In the genomic region with DNA sequence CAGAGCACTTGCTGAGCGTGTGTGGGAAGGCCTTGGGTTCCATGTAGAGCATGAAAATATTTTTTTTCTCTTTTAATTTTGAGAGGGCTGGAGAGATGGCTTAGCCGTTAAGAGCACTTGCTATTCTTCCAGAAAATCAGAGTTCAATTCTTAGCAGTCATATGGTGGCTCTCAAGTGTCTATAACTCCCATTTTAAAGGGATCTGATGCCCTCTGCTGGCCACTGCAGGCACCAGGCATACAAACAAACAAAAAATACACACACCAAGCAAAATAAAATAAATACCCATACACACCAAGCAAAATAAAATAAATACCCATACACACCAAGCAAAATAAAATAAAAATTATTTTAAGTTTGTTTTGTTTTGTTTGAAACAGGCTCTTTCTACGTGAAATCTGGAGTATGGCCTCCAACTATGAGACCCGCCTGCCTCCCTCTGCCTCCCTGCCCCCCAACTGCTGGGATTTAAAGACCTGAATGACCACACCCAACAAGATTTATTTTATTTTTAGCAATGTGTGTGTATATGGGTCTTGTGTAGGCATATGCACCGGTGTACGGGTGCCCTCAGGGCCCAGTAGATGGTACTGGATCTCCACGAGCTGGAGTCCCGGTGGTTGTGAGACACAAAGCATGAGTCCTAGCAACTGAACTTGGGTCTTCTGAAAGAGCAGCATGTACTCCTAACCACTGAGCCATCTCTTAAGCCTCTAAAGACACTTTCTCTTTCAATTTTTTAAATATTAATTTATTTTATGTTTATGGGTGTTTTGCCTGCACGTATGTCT, we compare ENCODE assay signal across 10 mouse cellular contexts. TPM values are rescaled to one million over a fixed set of nuclear protein-coding genes. Genes with fewer than 3 reads are reported as not detected.
DNase-seq lines count a peak whose midpoint lies in the region; ATAC-seq and TF ChIP-seq lines count a peak whose summit lies in the region.
"Had no signal": no experiment of that assay in that cellular context is flagged by ENCODE, and none has a peak within 500 bp of the region (broad histone marks: within the 10 kb centered on the region; RNA-seq: fewer than 3 reads in every experiment).

No protein-coding gene starts in this region.

- TF ChIP-seq POLR2A in bone marrow, adult 2 months (IDR thresholded peaks at IDR 0.05; ENCODE audit: borderline replicate concordance, control insufficient read depth, low read depth, low read length): no peak

- H3K27me3 ChIP-seq in forebrain, embryonic 16.5 days (replicated peaks; ENCODE audit: control insufficient read depth, insufficient read depth, low read length): no peaks in the 10 kb centered on the region
- peaks cover 20% of the 10 kb centered on the region for H3K27me3 ChIP-seq in forebrain, embryonic 10.5 days (ENCODE audit: poor library complexity, severe bottlenecking)
- no peaks in the 10 kb centered on the region for H3K27me3 ChIP-seq in midbrain, embryonic 11.5 days (ENCODE audit: control insufficient read depth, insufficient read depth, low read length)
- H3K27me3 ChIP-seq in midbrain, embryonic 16.5 days (ENCODE audit: control insufficient read depth, insufficient read depth, low read depth, low read length): no peaks in the 10 kb centered on the region
- H3K27me3 ChIP-seq in stomach, postnatal 0 days (ENCODE audit: control insufficient read depth, insufficient read depth, low read length): no peaks in the 10 kb centered on the region

- no peak overlapping the region for H3K4me2 ChIP-seq in forebrain, embryonic 16.5 days (ENCODE audit: low read length)
- H3K4me2 ChIP-seq in midbrain, embryonic 11.5 days: no peak overlapping the region
- no peak overlapping the region for H3K4me2 ChIP-seq in midbrain, embryonic 16.5 days (ENCODE audit: low read length)
- H3K4me2 ChIP-seq in stomach, postnatal 0 days (replicated peaks; ENCODE audit: low read depth): no peak overlapping the region

- no peak overlapping the region for H3K27ac ChIP-seq in forebrain, embryonic 16.5 days (ENCODE audit: low read length)
- H3K27ac ChIP-seq in forebrain, embryonic 10.5 days: no peak overlapping the region
- no peak overlapping the region for H3K27ac ChIP-seq in midbrain, embryonic 11.5 days (ENCODE audit: low read depth, low read length)
- H3K27ac ChIP-seq in midbrain, embryonic 16.5 days (ENCODE audit: low read length): no peak overlapping the region
- H3K27ac ChIP-seq in bone marrow, adult 2 months (ENCODE audit: control insufficient read depth, insufficient read depth, low read depth, low read length, poor library complexity): no peak overlapping the region
- no peak overlapping the region for H3K27ac ChIP-seq in stomach, postnatal 0 days (replicated peaks)

- no peaks in the 10 kb centered on the region for H3K4me1 ChIP-seq in forebrain, embryonic 16.5 days (replicated peaks; ENCODE audit: control insufficient read depth, insufficient read depth, low read length)
- peaks cover 33% of the 10 kb centered on the region for H3K4me1 ChIP-seq in forebrain, embryonic 10.5 days
- H3K4me1 ChIP-seq in midbrain, embryonic 11.5 days (ENCODE audit: control insufficient read depth, insufficient read depth, low read length): no peaks in the 10 kb centered on the region
- H3K4me1 ChIP-seq in midbrain, embryonic 16.5 days (ENCODE audit: control insufficient read depth, insufficient read depth, low read length): no peaks in the 10 kb centered on the region
- H3K4me1 ChIP-seq in bone marrow, adult 2 months (ENCODE audit: control insufficient read depth, insufficient read depth, low read length): no peaks in the 10 kb centered on the region; the same call in 1 of the 2 replicates
- no peaks in the 10 kb centered on the region for H3K4me1 ChIP-seq in stomach, postnatal 0 days (replicated peaks; ENCODE audit: control insufficient read depth, insufficient read depth)

- peak; percentile 63 for TF ChIP-seq CTCF in bone marrow, adult 2 months (IDR thresholded peaks at IDR 0.05; ENCODE audit: control insufficient read depth, insufficient read depth, low read length)
- TF ChIP-seq CTCF in stomach, postnatal 0 days (IDR thresholded peaks at IDR 0.05; ENCODE audit: low read depth): peak; percentile 81

- no peak overlapping the region for H3K4me3 ChIP-seq in forebrain, embryonic 16.5 days (replicated peaks; ENCODE audit: low read length)
- no peak overlapping the region for H3K4me3 ChIP-seq in forebrain, embryonic 10.5 days
- no peak overlapping the region for H3K4me3 ChIP-seq in midbrain, embryonic 11.5 days (ENCODE audit: low read depth, low read length)
- no peak overlapping the region for H3K4me3 ChIP-seq in midbrain, embryonic 16.5 days (ENCODE audit: low read depth, low read length)
- H3K4me3 ChIP-seq in bone marrow, adult 2 months (replicated peaks; ENCODE audit: control insufficient read depth, low read depth, low read length): no peak overlapping the region
- no peak overlapping the region for H3K4me3 ChIP-seq in stomach, postnatal 0 days (ENCODE audit: low read depth, low read length)
- H3K4me3 ChIP-seq: myocyte had no signal

- no peaks in the 10 kb centered on the region for H3K36me3 ChIP-seq in forebrain, embryonic 16.5 days (ENCODE audit: control insufficient read depth, insufficient read depth)
- H3K36me3 ChIP-seq in forebrain, embryonic 10.5 days (replicated peaks): no peaks in the 10 kb centered on the region
- no peaks in the 10 kb centered on the region for H3K36me3 ChIP-seq in midbrain, embryonic 11.5 days (ENCODE audit: control insufficient read depth, insufficient read depth, low read length)
- no peaks in the 10 kb centered on the region for H3K36me3 ChIP-seq in midbrain, embryonic 16.5 days (ENCODE audit: control insufficient read depth, insufficient read depth, low read length)
- H3K36me3 ChIP-seq in stomach, postnatal 0 days (ENCODE audit: control insufficient read depth, insufficient read depth, low read length): no peaks in the 10 kb centered on the region

- WGBS in forebrain, embryonic 16.5 days: 66% methylated on average over 9 of the region's 9 CpGs
- WGBS in forebrain, embryonic 10.5 days: 74% methylated on average over 9 of the region's 9 CpGs
- 73% methylated on average over 9 of the region's 9 CpGs for WGBS in midbrain, embryonic 11.5 days
- 76% methylated on average over 9 of the region's 9 CpGs for WGBS in midbrain, embryonic 16.5 days
- WGBS in bone marrow, adult 2 months: 67% methylated on average over 9 of the region's 9 CpGs
- WGBS in stomach, postnatal 0 days: 71% methylated on average over 9 of the region's 9 CpGs

- H3K9me3 ChIP-seq in forebrain, embryonic 16.5 days (ENCODE audit: control insufficient read depth, low read length): no peaks in the 10 kb centered on the region
- no peaks in the 10 kb centered on the region for H3K9me3 ChIP-seq in forebrain, embryonic 10.5 days
- H3K9me3 ChIP-seq in midbrain, embryonic 11.5 days (ENCODE audit: control insufficient read depth, low read length): no peaks in the 10 kb centered on the region
- H3K9me3 ChIP-seq in midbrain, embryonic 16.5 days (replicated peaks; ENCODE audit: control insufficient read depth, low read length, poor library complexity, severe bottlenecking): no peaks in the 10 kb centered on the region
- H3K9me3 ChIP-seq in stomach, postnatal 0 days (ENCODE audit: control insufficient read depth, low read length): no peaks in the 10 kb centered on the region

- no peak for TF ChIP-seq EP300 in stomach, postnatal 0 days (optimal IDR thresholded peaks at IDR 0.05)

- DNase-seq in forebrain, embryonic 10.5 days (ENCODE audit: extremely low spot score, low spot score): no peak
- DNase-seq in midbrain, embryonic 11.5 days (ENCODE audit: low spot score, missing footprints): peak; percentile 93
- DNase-seq in induced T-regulatory cell, adult 2 months (ENCODE audit: low read depth): peak; percentile 75
- peak; percentile 77 for DNase-seq in lung, postnatal 14 days
- peak; percentile 57 for DNase-seq in stomach, postnatal 0 days (ENCODE audit: low spot score)

- ATAC-seq in forebrain, embryonic 16.5 days: 0 out of 2 replicates have a peak, but pooled peaks have one; percentile 38
- 0 out of 2 replicates have a peak, but pooled peaks have one; percentile 48 for ATAC-seq in midbrain, embryonic 11.5 days (ENCODE audit: low FRiP score)
- ATAC-seq in midbrain, embryonic 16.5 days: no peak
- no peak for ATAC-seq in stomach, postnatal 0 days (ENCODE audit: low FRiP score, low TSS enrichment)

- H3K9ac ChIP-seq in forebrain, embryonic 16.5 days (replicated peaks; ENCODE audit: low read depth, low read length): no peak overlapping the region
- no peak overlapping the region for H3K9ac ChIP-seq in midbrain, embryonic 11.5 days (ENCODE audit: low read length)
- no peak overlapping the region for H3K9ac ChIP-seq in midbrain, embryonic 16.5 days (ENCODE audit: low read depth, low read length)
- no peak overlapping the region for H3K9ac ChIP-seq in stomach, postnatal 0 days (ENCODE audit: low read length)

RNA-seq across cellular contexts. Expression of a gene that starts 16.8 kb away (rescaled TPM):
- polyA plus RNA-seq in forebrain, embryonic 16.5 days (2015; fragmentation: Nextera tagmentation; extraction: Ambion mirVana): 979 and 980 TPM in 2 replicates
- 3,430 and 3,707 TPM in 2 replicates for polyA plus RNA-seq in forebrain, embryonic 10.5 days (2016; fragmentation: Nextera tagmentation; extraction: Ambion mirVana)
- 1,438 and 1,518 TPM in 2 replicates for polyA plus RNA-seq in midbrain, embryonic 11.5 days (2014; fragmentation: Nextera tagmentation; extraction: Ambion mirVana)
- 1,096 and 1,142 TPM in 2 replicates for polyA plus RNA-seq in midbrain, embryonic 16.5 days (2015; fragmentation: Nextera tagmentation; extraction: Ambion mirVana)
- 26.0 and 96.4 TPM in 2 replicates for polyA plus RNA-seq in bone marrow, adult 2 months (2011; ENCODE audit: insufficient read depth, insufficient read length, low replicate concordance, missing spikeins)
- 636 and 733 TPM in 2 replicates for polyA plus RNA-seq in stomach, postnatal 0 days (2015; fragmentation: Nextera tagmentation; extraction: Ambion mirVana)

RNA-seq across cellular contexts. Expression of a gene that starts 18.6 kb away (rescaled TPM):
- not detected in 2 replicates for polyA plus RNA-seq in forebrain, embryonic 16.5 days (2015; fragmentation: Nextera tagmentation; extraction: Ambion mirVana)
- polyA plus RNA-seq in forebrain, embryonic 10.5 days (2016; fragmentation: Nextera tagmentation; extraction: Ambion mirVana): 0.22 TPM in 1 of 2 replicates, not detected in the other
- 0.25 TPM in 1 of 2 replicates, not detected in the other for polyA plus RNA-seq in midbrain, embryonic 11.5 days (2014; fragmentation: Nextera tagmentation; extraction: Ambion mirVana)
- polyA plus RNA-seq in midbrain, embryonic 16.5 days (2015; fragmentation: Nextera tagmentation; extraction: Ambion mirVana): not detected in 2 replicates
- polyA plus RNA-seq in bone marrow, adult 2 months (2011; ENCODE audit: insufficient read depth, insufficient read length, low replicate concordance, missing spikeins): not detected in 2 replicates
- polyA plus RNA-seq in stomach, postnatal 0 days (2015; fragmentation: Nextera tagmentation; extraction: Ambion mirVana): 0.06 TPM in 1 of 2 replicates, not detected in the other
- polyA plus RNA-seq: heart, embryonic 14.5 days had no signal

Comparison
In these comparisons a context has a peak if more than half of its experiments do, and no peak if none do; other contexts are left out.
1. ATAC-seq: peak in forebrain, embryonic 16.5 days (single experiment) and midbrain, embryonic 11.5 days (single experiment); none in midbrain, embryonic 16.5 days (single experiment) and stomach, postnatal 0 days (single experiment).